Mouse (Mus musculus) urinary bladder, adult 2 months (tissue): ENCODE data around the gene 4930402H24Rik. TPM values are rescaled to one million over a fixed set of nuclear protein-coding genes. Genes with fewer than 3 reads are reported as not detected.
"Not testable (repeated sequence)": the region's sequence is repeated elsewhere in the genome, so short reads cannot be mapped to it uniquely, and the experiment has no call there.

Experiments
- DNase-seq: peaks from one replicate; pipeline ENCODE4 v3.0.0; 2022; ENCODE audit warnings: low spot score
- polyA plus RNA-seq: library from polyadenylated mRNA; depleted of rRNA; stranded (reverse); fragments of >200 nt; gene quantifications from 2 replicates; pipeline ENCODE4 v1.2.3, GENCODE M21; 2012

The 4930402H24Rik gene
- polyA plus RNA-seq, 1 experiment: 46.9 TPM

DNA sequence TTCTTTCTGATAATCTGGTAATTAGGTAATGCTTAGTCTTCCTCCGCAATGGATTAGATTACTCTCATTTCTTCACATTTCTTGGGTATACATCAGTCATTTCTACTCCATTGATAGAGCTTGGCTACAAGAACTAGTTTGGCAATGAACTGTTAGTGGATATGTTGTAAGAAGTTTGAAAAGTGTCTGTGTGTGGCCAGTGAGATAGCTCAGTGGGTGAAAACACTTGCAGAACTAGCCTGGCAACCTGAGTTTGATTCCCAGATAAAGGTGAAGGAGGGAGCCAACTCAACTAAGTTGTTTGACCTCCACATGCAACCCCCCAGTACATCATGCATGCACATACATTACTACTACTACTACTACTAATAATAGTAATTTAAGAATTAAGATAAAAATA lies 53.2 kb downstream of the 4930402H24Rik start:
- no peak for DNase-seq

DNA sequence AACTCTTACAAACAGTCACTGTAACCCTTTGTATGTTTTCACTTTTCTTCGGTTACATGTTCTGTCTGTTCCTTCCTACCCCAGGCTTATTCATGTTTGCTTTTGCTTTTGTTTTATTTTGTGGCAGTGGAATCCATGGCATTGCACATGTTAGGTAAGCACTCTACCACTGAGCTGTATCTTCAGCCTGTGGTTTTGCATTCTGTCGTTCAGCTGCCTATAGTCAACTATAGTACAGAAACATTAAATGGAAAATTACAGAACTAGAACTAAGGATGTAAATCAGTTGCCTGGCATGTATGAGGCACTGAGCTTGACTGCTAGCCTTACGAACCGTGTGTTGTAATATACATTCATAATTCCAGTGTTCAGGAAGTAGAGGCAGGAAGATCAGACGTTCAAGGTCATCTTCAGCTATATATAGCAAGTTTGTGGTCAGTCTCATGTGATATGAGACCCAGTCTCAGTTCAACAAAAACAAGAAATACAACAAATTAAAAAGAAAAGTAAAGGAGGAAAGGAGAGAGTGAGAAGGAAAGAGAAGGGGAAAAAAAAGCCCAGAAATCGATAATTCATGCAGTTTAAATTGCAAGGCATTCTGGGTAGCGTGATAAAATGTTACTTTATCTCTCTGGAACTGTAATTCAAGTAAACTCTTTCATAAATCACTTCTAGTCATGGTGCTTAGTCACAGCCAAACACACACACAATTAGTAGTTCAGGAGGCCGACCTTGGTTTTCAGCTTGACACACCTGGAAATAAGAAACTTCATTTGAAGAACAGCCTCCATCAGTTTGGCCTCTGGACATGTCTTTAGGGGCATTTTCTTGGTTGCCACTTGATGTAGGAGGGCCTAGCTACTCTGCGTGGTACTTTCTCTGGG lies 54.6 kb downstream of the 4930402H24Rik start:
- no peak for DNase-seq

GRCm38 (mm10) chr2:130849688-130850087 lies 56.5 kb downstream of the 4930402H24Rik start:
- DNase-seq: no peak

DNA sequence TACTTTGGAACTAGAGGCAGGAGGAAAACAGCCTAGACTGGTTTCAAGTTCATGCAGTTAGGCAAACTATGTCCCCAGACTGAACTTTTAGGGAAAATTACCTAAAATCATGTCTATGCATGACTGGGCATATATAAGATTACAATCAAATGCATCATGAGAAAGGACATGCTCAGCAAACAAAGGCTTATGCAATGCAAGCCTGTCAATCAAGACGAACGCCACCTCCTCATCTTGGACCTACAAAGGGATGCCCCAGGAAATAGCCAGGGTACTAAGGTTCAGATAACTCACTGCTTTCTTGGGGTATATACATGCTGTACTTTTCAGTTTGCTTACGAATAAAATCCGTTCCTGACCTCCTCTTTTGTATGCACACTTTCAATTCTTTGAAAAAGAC lies 57.9 kb downstream of the 4930402H24Rik start:
- no peak for DNase-seq

GRCm38 (mm10) chr2:130843623-130844022 lies 62.6 kb downstream of the 4930402H24Rik start:
- no peak for DNase-seq

DNA sequence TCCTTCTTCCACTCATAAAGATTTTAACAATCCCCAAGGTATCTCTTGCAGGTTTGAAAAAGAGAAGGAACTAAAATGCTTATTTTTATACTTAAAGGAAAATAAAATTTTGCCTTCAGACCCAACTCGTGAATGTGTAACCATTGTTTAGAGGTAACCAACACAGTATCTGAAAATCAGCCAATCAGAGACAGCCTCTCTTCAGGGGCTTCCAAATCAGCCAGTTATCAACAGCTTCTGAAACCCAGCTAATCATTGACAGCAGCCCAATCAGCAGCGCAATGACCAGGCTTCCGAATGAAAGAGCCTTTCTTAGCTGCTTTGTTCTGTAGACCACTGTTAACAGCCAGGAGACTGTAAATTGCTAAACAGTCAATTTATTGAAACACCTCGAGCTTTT lies 65.4 kb downstream of the 4930402H24Rik start:
- DNase-seq: no peak

DNA sequence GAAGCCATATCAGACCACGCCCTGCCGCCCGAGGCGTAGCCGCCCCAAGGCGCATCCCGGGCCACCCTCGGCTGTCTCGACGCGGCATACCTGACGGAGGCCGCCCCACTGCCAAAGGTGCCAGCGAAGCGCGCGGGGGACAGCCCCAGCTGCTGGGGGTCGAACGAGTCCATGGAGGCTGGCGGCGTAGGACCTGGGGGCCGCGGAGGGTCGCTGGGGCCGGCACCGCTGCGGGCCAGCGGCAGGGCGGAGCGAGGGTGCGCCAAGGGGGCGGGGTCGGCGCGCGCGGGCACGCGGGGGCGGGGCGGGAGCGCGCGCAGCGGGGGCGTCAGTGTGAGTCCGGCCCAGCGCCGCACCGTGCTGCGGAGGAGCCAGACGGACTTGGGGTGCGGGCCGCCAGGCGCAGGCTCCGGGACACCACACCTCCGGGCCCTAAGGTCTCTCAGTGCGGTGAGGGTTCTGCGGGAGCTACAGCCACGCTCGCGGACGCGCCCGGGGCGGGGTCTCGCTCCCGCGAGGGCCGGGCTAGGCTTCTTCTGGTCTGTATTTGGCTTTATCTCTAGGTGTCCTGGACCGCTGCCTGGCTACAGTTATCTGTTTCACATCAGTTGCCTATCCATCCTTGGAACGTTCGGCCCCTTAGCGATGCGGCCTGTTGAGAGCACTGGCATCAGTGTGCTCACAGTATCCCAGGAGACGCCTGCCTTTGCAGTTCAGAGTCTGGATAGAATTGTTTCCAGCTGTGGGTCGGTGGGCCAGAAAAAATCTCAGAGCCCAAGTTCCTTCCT lies 66.1 kb downstream of the 4930402H24Rik start:
- peak; percentile 92 for DNase-seq

DNA sequence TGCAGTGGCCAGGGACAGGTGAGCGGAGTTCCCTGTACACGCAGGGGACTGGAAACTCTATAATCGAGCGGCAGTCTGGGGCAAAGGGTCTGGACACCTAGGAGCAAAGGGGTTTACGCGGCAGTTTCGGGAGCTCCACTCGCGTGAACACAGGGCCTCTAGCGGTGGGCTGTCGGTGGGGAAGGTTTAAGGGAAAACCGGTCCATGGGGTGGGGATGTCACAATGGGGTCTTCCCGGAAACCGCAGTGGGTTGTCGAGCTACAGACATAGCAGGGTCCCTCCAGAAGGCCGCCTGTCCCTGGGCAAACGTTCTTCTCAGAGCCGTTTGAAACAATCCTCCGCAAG lies 66.7 kb downstream of the 4930402H24Rik start:
- DNase-seq: peak; percentile 34

DNA sequence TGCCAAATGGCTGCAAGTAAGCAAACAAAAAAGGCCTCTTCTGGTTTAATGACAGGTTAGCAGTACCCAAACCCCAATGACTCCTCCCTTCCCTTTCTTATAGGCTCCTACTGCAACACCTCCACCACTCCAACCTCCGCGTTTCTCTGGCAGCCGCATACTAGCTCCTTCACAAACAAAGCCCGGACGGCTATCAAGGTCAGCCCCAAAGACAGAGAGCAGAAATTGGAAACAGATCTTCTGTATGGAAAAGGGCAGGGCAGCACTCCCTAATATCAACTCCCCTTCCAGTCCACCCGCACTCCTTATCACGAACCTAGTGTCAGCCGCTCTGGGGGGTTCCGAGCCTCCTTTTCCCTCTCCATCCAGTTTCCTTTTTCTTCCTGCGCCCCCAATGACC lies 67.1 kb downstream of the 4930402H24Rik start:
- DNase-seq: no peak

GRCm38 (mm10) chr2:130838131-130838530 lies 68.1 kb downstream of the 4930402H24Rik start:
- no peak for DNase-seq

DNA sequence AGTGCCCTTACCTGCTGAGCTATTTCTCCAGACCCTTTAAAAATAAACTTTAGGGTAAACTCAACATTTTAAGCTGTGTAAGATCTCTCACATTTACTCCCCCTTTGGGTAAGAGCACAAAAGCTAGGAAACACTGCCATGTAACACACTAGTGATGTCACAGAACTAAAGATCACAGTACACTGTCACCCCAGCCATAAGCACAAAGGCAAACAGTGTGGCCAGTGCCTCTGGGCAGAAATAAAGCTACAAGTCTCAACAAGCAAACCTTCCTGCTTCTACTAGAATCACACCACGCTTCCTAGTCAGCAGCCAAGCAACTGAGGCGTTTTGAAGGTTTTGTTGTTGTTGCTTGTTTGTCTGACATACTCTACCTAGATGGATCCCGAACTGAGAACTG lies 72.5 kb downstream of the 4930402H24Rik start:
- DNase-seq: no peak

GRCm38 (mm10) chr2:130832582-130832981 lies 73.6 kb downstream of the 4930402H24Rik start:
- no peak for DNase-seq

- no peak for DNase-seq
Observed at GRCm38 (mm10) chr2:130832012-130832411, 74.2 kb downstream of the 4930402H24Rik start.

DNA sequence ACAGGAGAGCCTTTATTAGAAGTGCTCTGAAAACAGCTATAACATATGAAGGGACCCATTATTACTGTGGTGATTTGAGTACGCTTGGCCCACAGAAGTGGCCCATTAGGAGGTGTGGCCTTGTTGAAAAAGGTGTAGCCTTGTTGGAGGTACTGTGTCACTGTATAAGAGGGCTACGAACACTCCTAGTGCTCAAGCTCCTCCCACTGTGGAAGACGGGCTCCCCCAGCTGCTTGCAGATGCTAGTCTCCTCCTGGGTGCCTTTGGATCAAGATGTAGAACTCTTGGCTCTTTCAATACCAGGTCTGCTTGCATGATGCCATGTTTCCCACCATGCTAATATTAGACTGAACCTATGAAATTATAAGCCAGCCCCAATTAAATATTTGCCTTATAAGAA lies 76.0 kb downstream of the 4930402H24Rik start:
- DNase-seq: no peak

- no peak for DNase-seq
Observed at GRCm38 (mm10) chr2:130829496-130829895, 76.7 kb downstream of the 4930402H24Rik start.

- DNase-seq: no peak
Observed at GRCm38 (mm10) chr2:130828668-130829067, 77.5 kb downstream of the 4930402H24Rik start.

DNA sequence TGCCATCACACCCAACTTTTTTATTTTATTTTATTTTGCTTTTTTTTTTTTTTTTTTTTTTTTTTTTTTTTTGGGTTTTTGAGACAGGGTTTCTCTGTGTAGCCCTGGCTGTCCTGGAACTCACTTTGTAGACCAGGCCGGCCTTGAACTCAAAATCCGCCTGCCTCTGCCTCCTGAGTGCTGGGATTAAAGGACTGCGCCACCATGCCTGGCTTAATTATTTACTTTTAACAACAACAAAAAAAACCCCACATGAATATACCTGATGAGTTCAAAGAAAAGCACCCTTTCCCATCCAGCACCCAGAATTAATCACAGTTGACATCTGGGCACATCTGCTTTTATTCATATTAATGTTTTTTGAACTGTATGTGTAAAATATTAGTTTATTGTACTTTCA lies 78.1 kb downstream of the 4930402H24Rik start:
- not testable (repeated sequence) for DNase-seq

- DNase-seq: no peak
Observed at GRCm38 (mm10) chr2:130827410-130827809, 78.8 kb downstream of the 4930402H24Rik start.

GRCm38 (mm10) chr2:130818838-130819647 lies 87.2 kb downstream of the 4930402H24Rik start:
- no peak for DNase-seq

DNA sequence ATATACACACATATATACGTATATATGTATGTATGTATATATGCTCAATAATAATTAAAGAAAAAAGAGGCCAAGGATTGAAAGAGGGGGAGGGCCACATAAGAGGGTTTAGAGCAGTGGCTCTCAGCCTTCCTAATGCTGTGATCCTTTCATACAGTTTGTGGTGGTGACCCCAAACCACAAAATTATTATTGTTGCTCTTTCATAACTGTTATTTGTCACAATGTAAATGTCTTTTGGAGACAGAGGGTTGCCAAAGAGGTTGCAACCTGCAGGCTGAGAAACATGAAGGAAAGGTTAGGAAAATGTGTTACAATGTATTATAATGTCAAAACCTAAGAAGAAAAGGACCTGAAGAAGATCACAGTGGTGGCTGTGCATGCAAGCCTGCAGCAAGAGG lies 88.3 kb downstream of the 4930402H24Rik start:
- no peak for DNase-seq

DNA sequence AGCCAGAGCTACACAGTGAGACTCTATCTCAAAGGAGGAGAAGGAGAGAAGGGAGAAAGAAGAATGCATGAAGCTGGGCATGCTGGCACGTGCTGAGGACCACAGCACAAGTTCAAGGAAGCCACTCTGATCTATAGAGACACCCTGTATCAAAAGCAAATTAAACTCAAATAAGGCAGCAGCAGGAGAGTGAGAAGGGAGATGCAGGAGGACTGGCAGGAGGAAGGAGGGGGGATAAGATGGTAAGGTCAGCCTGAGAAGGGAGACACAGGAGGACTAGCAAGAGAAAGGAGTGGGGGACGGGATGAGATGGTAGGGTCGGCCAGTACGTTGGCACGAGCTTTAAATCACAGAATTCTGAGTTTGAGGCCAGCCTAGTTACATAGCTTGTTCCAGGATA lies 90.0 kb downstream of the 4930402H24Rik start:
- DNase-seq: no peak

- DNase-seq: no peak
Observed at GRCm38 (mm10) chr2:130814492-130814891, 91.7 kb downstream of the 4930402H24Rik start.
